Mouse (Mus musculus): ENCODE results near the gene Mdga1. TPM values are rescaled to one million over a fixed set of nuclear protein-coding genes. Genes with fewer than 3 reads are reported as not detected.

Gene Mdga1
- total and polyA plus RNA-seq, 3 experiments = 0.05 TPM; not detected in 1

DNA sequence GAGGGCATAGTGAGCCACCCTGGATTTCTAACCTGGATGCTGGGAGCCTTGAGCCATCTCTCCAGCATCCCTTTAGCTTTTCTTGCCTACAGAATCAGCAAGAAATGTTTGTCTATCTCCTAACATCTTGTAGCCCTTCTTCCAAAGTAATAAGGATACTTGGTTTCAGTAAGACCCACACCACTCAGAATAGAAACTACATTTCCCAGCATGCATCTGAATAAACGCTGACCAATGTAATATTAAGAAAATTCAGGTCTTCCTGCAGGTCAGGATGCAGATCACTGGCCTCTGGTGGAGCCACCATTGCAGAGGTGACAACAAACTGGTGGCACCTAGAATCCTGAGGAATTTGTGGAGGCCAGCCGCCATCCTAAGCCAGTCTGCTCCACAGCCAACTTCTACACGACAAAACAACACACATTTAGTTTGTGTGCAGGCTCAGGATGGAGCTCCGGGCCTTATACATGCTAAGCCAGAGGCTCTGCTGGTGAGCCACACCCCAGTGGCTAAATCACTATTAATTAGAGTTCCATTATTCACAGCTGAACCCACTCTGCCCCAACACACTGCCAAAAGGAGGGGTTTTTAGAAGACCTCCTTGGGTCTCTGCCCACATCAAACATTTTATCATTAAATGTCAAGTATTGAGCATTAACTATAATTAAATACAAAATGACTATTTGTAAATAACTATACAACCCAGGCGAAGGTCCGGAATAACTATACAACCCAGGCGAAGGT lies 126.3 kb downstream of the Mdga1 start:
- ATAC-seq (ENCODE audit: extremely low read depth, insufficient number of reproducible peaks, low FRiP score, poor library complexity, severe bottlenecking) = no peak
- Histone ChIP-seq H3K36me3 (replicated peaks) (no peaks in the 10 kb centered on the region), H3K4me1 (ENCODE audit: insufficient read depth, low read depth, low read length) (peaks cover 33% of the 10 kb centered on the region), H3K9me3 (replicated peaks) (no peaks in the 10 kb centered on the region), H3K4me3 (ENCODE audit: low read depth, low read length) (no peak overlapping the region), H3K27me3 (ENCODE audit: insufficient read depth, low read length) (peaks cover 30% of the 10 kb centered on the region)
- TF ChIP-seq POLR2AphosphoS5 (IDR thresholded peaks at IDR 0.05; ENCODE audit: insufficient replicate concordance, low read depth, low read length) (no peak), GATA2 (IDR thresholded peaks at IDR 0.05; ENCODE audit: borderline replicate concordance, low read depth, low read length) (no peak), CTCF (IDR thresholded peaks at IDR 0.05; ENCODE audit: low read depth, low read length) (no peak), GATA1 (IDR thresholded peaks at IDR 0.05; ENCODE audit: borderline replicate concordance, low read length) (no peak), TAL1 (conservative IDR thresholded peaks at IDR 0.05; ENCODE audit: low read depth, low read length) (no peak)
- no peak for DNase-seq (ENCODE audit: low spot score)

DNA sequence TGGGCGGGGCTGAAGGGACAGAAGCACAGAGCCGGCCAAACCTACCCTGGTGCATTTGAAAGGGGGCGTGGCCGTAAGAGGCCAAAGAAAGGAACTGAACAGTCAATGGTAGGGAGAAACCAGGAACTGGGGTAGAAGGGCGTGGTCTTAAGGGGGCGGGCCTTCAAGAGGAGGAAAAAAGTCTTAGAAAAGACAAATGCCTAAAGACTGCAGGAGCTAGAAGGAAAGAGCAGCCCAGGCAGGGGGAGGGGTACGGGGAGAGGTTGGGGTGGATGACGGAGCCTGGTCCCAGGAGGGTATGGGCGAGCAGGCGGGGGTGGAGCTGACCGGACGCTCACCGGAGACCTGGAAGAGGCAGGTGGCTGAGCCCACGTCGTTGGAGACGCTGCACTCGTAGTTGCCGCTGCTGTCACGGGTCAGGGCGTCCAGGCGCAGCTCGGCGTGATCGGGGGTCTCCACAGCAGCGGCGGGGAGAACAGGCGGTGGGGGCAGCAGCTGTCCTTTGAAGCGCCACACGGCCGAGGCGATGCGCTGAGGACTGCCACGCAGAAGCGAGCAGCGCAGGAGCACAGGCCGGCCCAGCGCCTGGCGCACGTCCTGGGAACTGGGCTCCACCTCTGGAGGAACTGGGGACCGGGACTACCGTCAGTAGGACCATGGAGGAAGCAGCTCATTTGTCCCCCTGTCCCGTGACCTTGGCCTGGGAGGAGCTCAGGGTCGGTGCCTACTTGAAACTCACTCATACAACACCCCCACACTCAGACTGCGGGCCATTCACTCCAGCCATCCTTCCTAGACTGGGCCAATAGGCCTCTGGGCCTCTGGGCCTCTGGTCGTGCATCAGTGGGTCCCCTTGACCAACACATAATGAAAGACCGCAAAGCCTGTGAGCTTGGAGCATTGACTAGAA lies 127.9 kb downstream of the Mdga1 start:
- H3K9me3 ChIP-seq (replicated peaks) = no peaks in the 10 kb centered on the region
- H3K27me3 ChIP-seq (ENCODE audit: insufficient read depth, low read length) = peaks cover 42% of the 10 kb centered on the region
- H3K4me3 ChIP-seq (ENCODE audit: low read depth, low read length) = peak overlapping the region; percentile 60; the same call in 1 of the 2 replicates
- no peaks in the 10 kb centered on the region for H3K36me3 ChIP-seq (replicated peaks)
- peak; percentile 76 for DNase-seq (ENCODE audit: low spot score)
- H3K4me1 ChIP-seq (ENCODE audit: insufficient read depth, low read depth, low read length) = peaks cover 39% of the 10 kb centered on the region
- no peak for ATAC-seq (ENCODE audit: extremely low read depth, insufficient number of reproducible peaks, low FRiP score, poor library complexity, severe bottlenecking)
- TF ChIP-seq CTCF (IDR thresholded peaks at IDR 0.05; ENCODE audit: low read depth, low read length) (no peak), POLR2AphosphoS5 (IDR thresholded peaks at IDR 0.05; ENCODE audit: insufficient replicate concordance, low read depth, low read length) (no peak), GATA2 (IDR thresholded peaks at IDR 0.05; ENCODE audit: borderline replicate concordance, low read depth, low read length) (no peak), GATA1 (IDR thresholded peaks at IDR 0.05; ENCODE audit: borderline replicate concordance, low read length) (no peak)

DNA sequence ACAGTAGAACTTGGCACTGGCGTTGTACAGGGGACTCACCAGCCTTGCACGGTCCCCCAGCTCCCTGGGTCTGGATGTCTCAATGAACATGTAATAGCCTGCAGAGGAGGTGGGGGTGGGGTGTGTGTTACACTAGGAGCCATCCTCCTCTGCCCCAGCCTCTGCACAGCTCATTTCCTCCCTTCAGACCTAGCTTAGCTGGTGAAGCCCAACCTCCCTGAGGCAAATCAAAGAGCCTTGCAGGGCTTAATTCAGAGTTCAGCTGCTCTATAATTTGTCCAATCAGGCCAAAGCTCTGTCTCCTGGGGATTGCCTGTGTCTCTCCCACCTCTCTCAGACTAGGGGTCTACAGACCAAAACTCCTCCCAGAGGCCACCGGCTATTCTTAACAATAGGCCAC lies 131.9 kb downstream of the Mdga1 start:
- no peak for DNase-seq (ENCODE audit: low spot score)
- no peaks in the 10 kb centered on the region for H3K9me3 ChIP-seq (replicated peaks)
- no peak for ATAC-seq (ENCODE audit: extremely low read depth, insufficient number of reproducible peaks, low FRiP score, poor library complexity, severe bottlenecking)
- peaks cover 49% of the 10 kb centered on the region for H3K4me1 ChIP-seq (ENCODE audit: insufficient read depth, low read depth, low read length)
- TF ChIP-seq GATA2 (IDR thresholded peaks at IDR 0.05; ENCODE audit: borderline replicate concordance, low read depth, low read length) = no peak
- no peak for TF ChIP-seq CTCF (IDR thresholded peaks at IDR 0.05; ENCODE audit: low read depth, low read length)
- no peak for TF ChIP-seq POLR2AphosphoS5 (IDR thresholded peaks at IDR 0.05; ENCODE audit: insufficient replicate concordance, low read depth, low read length)
- no peak for TF ChIP-seq TAL1 (conservative IDR thresholded peaks at IDR 0.05; ENCODE audit: low read depth, low read length)
- no peak for TF ChIP-seq GATA1 (IDR thresholded peaks at IDR 0.05; ENCODE audit: borderline replicate concordance, low read length)
- no peak overlapping the region for H3K4me3 ChIP-seq (ENCODE audit: low read depth, low read length)
- H3K27me3 ChIP-seq (ENCODE audit: insufficient read depth, low read length) = peaks cover 53% of the 10 kb centered on the region
- H3K36me3 ChIP-seq (replicated peaks) = no peaks in the 10 kb centered on the region

DNA sequence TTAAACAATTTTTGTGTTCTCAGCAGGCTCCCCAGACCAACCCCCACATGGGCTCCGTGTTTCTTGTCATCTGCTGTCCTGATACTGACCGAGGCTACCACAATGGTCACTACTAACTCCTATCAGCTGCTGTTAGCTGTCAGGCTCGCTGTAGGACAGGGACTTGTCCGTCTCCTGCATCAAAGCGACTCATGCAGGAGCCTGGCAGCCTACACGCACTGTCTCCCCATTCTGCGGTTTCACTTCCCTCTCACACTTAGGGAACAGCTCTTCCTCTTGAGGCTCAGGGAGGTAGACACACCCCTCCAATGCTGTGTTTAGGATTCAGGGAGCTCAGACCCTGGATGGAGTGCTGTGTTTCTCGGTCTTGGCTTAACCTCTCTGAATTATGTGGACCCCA lies 132.4 kb downstream of the Mdga1 start:
- peaks cover 52% of the 10 kb centered on the region for H3K27me3 ChIP-seq (ENCODE audit: insufficient read depth, low read length)
- no peaks in the 10 kb centered on the region for H3K36me3 ChIP-seq (replicated peaks)
- H3K4me1 ChIP-seq (ENCODE audit: insufficient read depth, low read depth, low read length) = peaks cover 48% of the 10 kb centered on the region
- ATAC-seq (ENCODE audit: extremely low read depth, insufficient number of reproducible peaks, low FRiP score, poor library complexity, severe bottlenecking) (no peak), DNase-seq (ENCODE audit: low spot score) (no peak)
- H3K4me3 ChIP-seq (ENCODE audit: low read depth, low read length) = no peak overlapping the region
- no peaks in the 10 kb centered on the region for H3K9me3 ChIP-seq (replicated peaks)
- no peak for TF ChIP-seq GATA2 (IDR thresholded peaks at IDR 0.05; ENCODE audit: borderline replicate concordance, low read depth, low read length)
- no peak for TF ChIP-seq CTCF (IDR thresholded peaks at IDR 0.05; ENCODE audit: low read depth, low read length)
- TF ChIP-seq GATA1 (IDR thresholded peaks at IDR 0.05; ENCODE audit: borderline replicate concordance, low read length) = no peak
- no peak for TF ChIP-seq TAL1 (conservative IDR thresholded peaks at IDR 0.05; ENCODE audit: low read depth, low read length)
- TF ChIP-seq POLR2AphosphoS5 (IDR thresholded peaks at IDR 0.05; ENCODE audit: insufficient replicate concordance, low read depth, low read length) = no peak

DNA sequence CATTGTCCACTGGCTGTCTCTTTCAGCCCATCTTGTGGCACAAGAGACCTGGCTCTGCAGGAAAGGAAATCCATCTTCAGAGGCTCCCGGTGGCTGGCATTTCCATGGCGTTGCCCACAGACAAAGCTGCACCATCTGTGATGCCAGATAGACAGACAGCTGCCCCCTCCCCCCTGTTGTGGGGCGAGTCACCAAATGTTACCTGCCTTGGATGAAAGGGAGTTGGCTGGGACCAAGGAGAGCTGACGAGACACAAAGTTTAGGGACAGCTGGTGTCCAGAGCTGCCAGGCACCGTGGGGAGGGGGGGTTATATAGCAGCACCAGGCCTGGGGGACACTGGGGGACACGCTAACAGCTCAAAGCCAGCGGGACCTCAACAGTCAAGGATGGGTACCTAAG lies 135.1 kb downstream of the Mdga1 start:
- peaks cover 68% of the 10 kb centered on the region for H3K27me3 ChIP-seq (ENCODE audit: insufficient read depth, low read length)
- no peak for TF ChIP-seq GATA1 (IDR thresholded peaks at IDR 0.05; ENCODE audit: borderline replicate concordance, low read length)
- no peak for TF ChIP-seq POLR2AphosphoS5 (IDR thresholded peaks at IDR 0.05; ENCODE audit: insufficient replicate concordance, low read depth, low read length)
- TF ChIP-seq GATA2 (IDR thresholded peaks at IDR 0.05; ENCODE audit: borderline replicate concordance, low read depth, low read length) = no peak
- no peak for TF ChIP-seq TAL1 (conservative IDR thresholded peaks at IDR 0.05; ENCODE audit: low read depth, low read length)
- no peak for TF ChIP-seq CTCF (IDR thresholded peaks at IDR 0.05; ENCODE audit: low read depth, low read length)
- peaks cover 33% of the 10 kb centered on the region for H3K4me1 ChIP-seq (ENCODE audit: insufficient read depth, low read depth, low read length)
- no peaks in the 10 kb centered on the region for H3K9me3 ChIP-seq (replicated peaks)
- DNase-seq (ENCODE audit: low spot score) (no peak), ATAC-seq (ENCODE audit: extremely low read depth, insufficient number of reproducible peaks, low FRiP score, poor library complexity, severe bottlenecking) (no peak)
- H3K4me3 ChIP-seq (ENCODE audit: low read depth, low read length) = no peak overlapping the region
- H3K36me3 ChIP-seq (replicated peaks) = no peaks in the 10 kb centered on the region

DNA sequence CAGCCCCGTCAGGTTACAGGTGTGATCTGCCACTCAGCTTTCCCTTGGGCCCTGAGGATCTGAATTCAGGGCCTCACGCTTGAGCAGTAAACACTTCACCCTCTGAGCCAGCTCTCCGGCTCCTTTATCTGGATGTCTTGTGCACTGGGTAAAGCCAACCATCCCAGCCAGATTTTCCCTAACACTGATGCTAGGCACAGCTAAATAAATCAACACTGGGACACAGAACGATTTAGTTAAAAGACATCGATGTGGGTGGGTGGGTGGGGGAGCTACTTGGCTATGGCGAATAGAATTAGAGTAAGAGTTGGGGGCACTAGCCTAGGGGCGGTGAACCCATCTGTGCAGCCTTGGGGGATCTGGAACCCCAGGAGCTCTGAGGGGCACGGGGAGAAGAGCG lies 135.6 kb downstream of the Mdga1 start:
- no peaks in the 10 kb centered on the region for H3K36me3 ChIP-seq (replicated peaks)
- DNase-seq (ENCODE audit: low spot score) (no peak), ATAC-seq (ENCODE audit: extremely low read depth, insufficient number of reproducible peaks, low FRiP score, poor library complexity, severe bottlenecking) (no peak)
- TF ChIP-seq GATA2 (IDR thresholded peaks at IDR 0.05; ENCODE audit: borderline replicate concordance, low read depth, low read length) (no peak), CTCF (IDR thresholded peaks at IDR 0.05; ENCODE audit: low read depth, low read length) (no peak), GATA1 (IDR thresholded peaks at IDR 0.05; ENCODE audit: borderline replicate concordance, low read length) (no peak), TAL1 (conservative IDR thresholded peaks at IDR 0.05; ENCODE audit: low read depth, low read length) (no peak), POLR2AphosphoS5 (IDR thresholded peaks at IDR 0.05; ENCODE audit: insufficient replicate concordance, low read depth, low read length) (no peak)
- H3K4me3 ChIP-seq (ENCODE audit: low read depth, low read length) = no peak overlapping the region
- H3K9me3 ChIP-seq (replicated peaks) = no peaks in the 10 kb centered on the region
- H3K27me3 ChIP-seq (ENCODE audit: insufficient read depth, low read length) = peaks cover 70% of the 10 kb centered on the region
- peaks cover 32% of the 10 kb centered on the region for H3K4me1 ChIP-seq (ENCODE audit: insufficient read depth, low read depth, low read length)
